Mouse (Mus musculus) cortical plate, adult 2 months (tissue): ENCODE measurements around the gene Ntn1.

Source experiments
- CTCF ChIP-seq: fragments of 200-500 bp; IDR thresholded peaks from 2 replicates; pipeline ENCODE4 v1.5.1; 2011; ENCODE audit warnings: mild to moderate bottlenecking, control low read depth, low read length; ENCODE audit not compliant: insufficient read depth; ENCODE audit errors: extremely low read depth
- POLR2A ChIP-seq: fragments of 200-500 bp; IDR thresholded peaks from 2 replicates; pipeline ENCODE4 v1.6.1; 2011; ENCODE audit warnings: mild to moderate bottlenecking, low read length, control low read depth; ENCODE audit not compliant: insufficient read depth; ENCODE audit errors: extremely low read depth

DNA sequence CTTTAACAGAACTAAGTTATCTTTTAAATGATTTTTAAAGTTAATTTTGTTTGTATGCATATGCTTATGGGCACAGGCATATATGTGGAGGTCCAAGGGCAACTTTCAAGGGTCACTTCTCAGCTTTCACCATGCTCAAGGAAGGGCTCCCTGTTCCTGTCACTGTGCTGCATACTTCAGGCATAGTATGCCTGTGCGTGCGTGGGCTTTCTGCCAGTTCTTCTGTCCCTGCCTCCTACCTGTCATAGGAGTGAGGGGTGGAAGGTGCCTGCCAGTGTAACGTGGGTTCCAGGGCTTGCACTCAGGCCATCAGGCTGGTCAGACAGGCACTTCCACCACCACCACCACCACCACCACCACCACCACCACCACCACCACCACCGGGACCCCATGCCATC lies 228.0 kb downstream of the Ntn1 start:
- TF ChIP-seq CTCF (no peak), POLR2A (no peak)
